Mouse (Mus musculus): ENCODE measurements around the gene Smu1. TPM values are rescaled to one million over a fixed set of nuclear protein-coding genes. Genes with fewer than 3 reads are reported as not detected.

The Smu1 gene
- polyA plus RNA-seq (2012; rRNA removed; ENCODE audit: low replicate concordance) = 4.4 and 5.2 TPM in 2 replicates

DNA sequence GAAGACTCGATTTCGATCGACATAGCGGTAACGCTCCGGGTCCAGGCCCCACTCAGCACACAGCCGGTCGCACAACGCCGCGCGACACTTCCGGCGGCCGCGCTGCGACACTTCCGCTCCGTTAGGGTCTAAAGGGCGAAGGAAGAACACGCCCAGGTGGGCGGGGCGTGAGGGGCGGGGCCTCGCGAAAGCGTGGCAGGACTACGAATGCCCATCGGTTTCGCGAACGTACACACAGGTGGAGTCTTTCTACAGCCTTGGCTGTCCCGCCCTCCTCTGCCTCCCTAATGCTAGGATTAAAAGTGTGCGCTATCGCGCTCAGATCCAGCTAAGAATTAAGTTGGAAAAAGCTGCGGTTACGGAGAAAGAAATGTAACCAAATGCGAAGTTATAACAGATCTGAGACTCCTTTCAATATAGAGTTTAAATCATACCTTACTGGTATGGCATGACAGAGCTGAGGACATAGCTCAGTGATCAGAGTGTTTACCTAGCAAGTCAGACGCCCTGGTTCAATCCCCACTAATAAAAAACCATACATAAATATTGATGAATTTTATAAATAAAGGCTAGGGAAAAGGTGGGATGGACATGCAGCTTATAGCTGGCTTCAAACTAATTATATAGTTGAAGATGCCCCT lies at the start of gene Smu1:
Gene Smu1 (minus strand): TSS at position 144 of the 641 bp plus-strand sequence.

DNA sequence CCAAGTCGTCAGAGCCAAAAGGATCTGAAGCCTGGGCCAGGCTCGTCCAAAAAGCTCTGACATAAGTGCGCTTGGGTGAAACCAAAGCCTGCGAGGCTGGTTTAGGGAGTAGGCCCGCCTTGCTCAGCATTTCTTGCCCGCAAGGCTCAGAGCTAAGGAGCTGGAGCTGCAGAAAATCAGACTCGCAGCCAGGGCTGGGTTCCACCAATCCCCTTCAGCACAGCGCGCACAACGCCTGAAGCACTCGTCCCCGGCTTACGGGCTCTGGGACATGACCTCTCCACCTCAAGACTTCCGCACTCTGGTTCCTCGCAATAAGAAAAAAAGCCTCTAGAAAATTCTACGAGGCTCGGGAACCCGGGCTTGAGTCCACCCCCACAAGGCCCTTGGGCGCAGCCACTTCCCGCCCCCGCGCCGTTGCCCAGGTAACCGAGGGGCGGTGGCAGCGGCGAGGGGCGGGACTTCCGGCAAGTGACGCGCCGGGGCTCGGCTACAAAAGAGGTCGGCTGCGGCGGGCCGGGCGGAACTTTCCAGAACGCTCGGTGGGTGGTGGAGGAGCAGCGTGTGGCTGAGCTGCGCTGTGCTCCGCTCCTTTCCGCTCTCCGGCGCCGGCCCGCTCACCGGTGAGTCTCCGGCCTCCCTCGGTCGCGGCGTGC lies 35.6 kb downstream of the Smu1 start, which contains the start of gene Dnaja1:
Gene Dnaja1 (plus strand): TSS at position 140 of the 656 bp plus-strand sequence.

GRCm38 (mm10) chr4:40702797-40703709 lies 54.7 kb downstream of the Smu1 start, which contains the start of gene Aptx:
TSS of gene Aptx (minus strand) at chr4:40703194.

Other genes with a start within 250 kb of the Smu1 start
- 1.6 and 3.2 TPM in 2 replicates for gene Aptx, start 54.7 kb downstream of the Smu1 start, polyA plus RNA-seq (2012; rRNA removed; ENCODE audit: low replicate concordance)
- 0.62 and 0.82 TPM in 2 replicates for gene Dnaja1, start 35.8 kb downstream of the Smu1 start, polyA plus RNA-seq (2012; rRNA removed; ENCODE audit: low replicate concordance)
- gene B4galt1, start 96.1 kb upstream of the Smu1 start, polyA plus RNA-seq (2012; rRNA removed; ENCODE audit: low replicate concordance) = 45.7 and 77.4 TPM in 2 replicates
- 2,905 and 6,875 TPM in 2 replicates for gene Spink4, start 162.1 kb upstream of the Smu1 start, polyA plus RNA-seq (2012; rRNA removed; ENCODE audit: low replicate concordance)
- 305 and 473 TPM in 2 replicates for gene Bag1, start 190.4 kb upstream of the Smu1 start, polyA plus RNA-seq (2012; rRNA removed; ENCODE audit: low replicate concordance)
- 3.4 and 3.9 TPM in 2 replicates for gene Chmp5, start 190.5 kb upstream of the Smu1 start, polyA plus RNA-seq (2012; rRNA removed; ENCODE audit: low replicate concordance)
- gene Nfx1, start 213.0 kb upstream of the Smu1 start, polyA plus RNA-seq (2012; rRNA removed; ENCODE audit: low replicate concordance) = 5.4 and 8.4 TPM in 2 replicates

Data from duodenum, adult 2 months (tissue).